Mouse (Mus musculus) ES-E14 (cell line): Measurements from ENCODE around the gene Zdhhc14. TPM values are rescaled to one million over a fixed set of nuclear protein-coding genes. Genes with fewer than 3 reads are reported as not detected.
A peak's percentile ranks its signal among the peaks of the same experiment; 100 is the strongest.

ENCODE experiments used
- DNase-seq: peaks from one replicate; pipeline ENCODE4 v3.0.0-alpha.2; 2013; ENCODE audit warnings: low read depth, low spot score
- H3K27ac ChIP-seq: 2 replicates; pipeline ENCODE4 v1.5.1; 2012; ENCODE audit warnings: low read depth, mild to moderate bottlenecking, low read length, moderate library complexity, mixed read lengths; ENCODE audit not compliant: poor library complexity, insufficient read depth, severe bottlenecking
- H3K36me3 ChIP-seq: 2 replicates; pipeline ENCODE4 v1.6.1; 2012; ENCODE audit warnings: mild to moderate bottlenecking, low read length, moderate library complexity, mixed read lengths; ENCODE audit not compliant: control insufficient read depth, poor library complexity, insufficient read depth, severe bottlenecking
- H3K4me1 ChIP-seq, 2 experiments: fragments of 150-350 bp in 1 of 2; sonication (generic) in 1 of 2; 2 replicates each; pipeline ENCODE4 v1.6.1; 2012; ENCODE audit warnings: low read length in 2 of 2, mild to moderate bottlenecking in 1 of 2, mixed read lengths in 1 of 2; ENCODE audit not compliant: control insufficient read depth in 2 of 2, insufficient read depth in 2 of 2, poor library complexity in 1 of 2
- H3K4me3 ChIP-seq, 2 experiments: fragments of 150-350 bp in 1 of 2; sonication (generic) in 1 of 2; 2 replicates each; pipeline ENCODE4 v1.5.1; 2012; ENCODE audit warnings: low read length in 2 of 2, low read depth in 1 of 2, mild to moderate bottlenecking in 1 of 2, mixed read lengths in 1 of 2; ENCODE audit not compliant: insufficient read depth in 1 of 2, poor library complexity in 1 of 2, severe bottlenecking in 1 of 2
- H3K9ac ChIP-seq: 2 replicates; pipeline ENCODE4 v1.6.1; 2012; ENCODE audit warnings: low read depth, mild to moderate bottlenecking, low read length, mixed read lengths; ENCODE audit not compliant: poor library complexity, insufficient read depth, severe bottlenecking
- H3K9me3 ChIP-seq: fragments of 150-350 bp; sonication (generic); 2 replicates; pipeline ENCODE4 v1.6.1; 2012; ENCODE audit warnings: low read depth, mild to moderate bottlenecking, low read length; ENCODE audit not compliant: control insufficient read depth, insufficient read depth
- CHD2 ChIP-seq: IDR thresholded peaks from 2 replicates; pipeline ENCODE4 v1.6.1; 2014; ENCODE audit warnings: mild to moderate bottlenecking, low read depth, low read length, inconsistent platforms
- HCFC1 ChIP-seq: IDR thresholded peaks from 2 replicates; pipeline ENCODE4 v1.6.1; 2012; ENCODE audit warnings: low read length, inconsistent platforms, borderline replicate concordance; ENCODE audit not compliant: insufficient read depth
- MAFK ChIP-seq: IDR thresholded peaks from 2 replicates; pipeline ENCODE4 v1.6.1; 2014; ENCODE audit warnings: mild to moderate bottlenecking, low read depth, low read length, inconsistent platforms; ENCODE audit not compliant: insufficient read depth
- ZC3H11A ChIP-seq: IDR thresholded peaks from 2 replicates; pipeline ENCODE4 v1.6.1; 2012; ENCODE audit warnings: low read depth, mild to moderate bottlenecking, inconsistent platforms, low read length, borderline replicate concordance
- ZNF384 ChIP-seq: IDR thresholded peaks from 2 replicates; pipeline ENCODE4 v1.6.1; 2012; ENCODE audit warnings: low read depth, low read length, inconsistent platforms
- in situ Hi-C, 2 experiments: fragments of 600-800 bp; cut with MboI; formaldehyde crosslinking; loops; one replicate each; pipeline ENCODE4 v1.15.1; 2025; ENCODE audit warnings: low sequenced_read_pairs in 2 of 2, inconsistent platforms in 1 of 2; ENCODE audit not compliant: unreplicated experiment in 2 of 2
- total RNA-seq: library from RNA; depleted of rRNA; stranded (reverse); fragments of 300-350 nt; gene quantifications from 2 replicates; pipeline ENCODE4 v1.2.3, GENCODE M21; 2012

Gene Zdhhc14
- total RNA-seq, 1 experiment, result 0.76 TPM

DNA sequence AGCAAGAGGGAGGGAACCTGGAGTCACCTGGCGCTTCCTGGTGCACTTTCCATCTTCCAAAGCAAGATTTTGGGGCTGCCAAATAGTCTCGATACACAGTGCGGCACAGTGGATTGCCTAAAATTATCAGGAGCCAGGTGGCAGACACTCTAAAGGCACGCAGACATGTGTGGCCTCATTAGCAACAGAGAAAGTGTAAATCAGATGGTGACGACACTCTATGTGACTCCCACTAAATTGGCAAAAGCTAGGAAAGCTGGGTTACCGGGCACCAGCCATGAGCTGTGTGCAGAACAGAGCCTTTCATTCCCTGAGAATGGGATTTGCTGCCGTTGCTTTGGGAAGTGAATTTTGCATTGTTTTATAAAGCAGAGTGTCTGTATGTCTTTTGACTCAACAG, 115.0 kb downstream of the Zdhhc14 start:
- in situ Hi-C loops, result no loop called here
- no peak overlapping the region for H3K4me3 ChIP-seq
- H3K9me3 ChIP-seq, result no peaks in the 10 kb centered on the region
- no peaks in the 10 kb centered on the region for H3K36me3 ChIP-seq
- H3K27ac ChIP-seq, result no peak overlapping the region
- no peaks in the 10 kb centered on the region for H3K4me1 ChIP-seq
- DNase-seq, result no peak
- no peak overlapping the region for H3K9ac ChIP-seq
- TF ChIP-seq ZNF384, result no peak
- TF ChIP-seq CHD2, result no peak
- no peak for TF ChIP-seq ZC3H11A
- no peak for TF ChIP-seq MAFK
- no peak for TF ChIP-seq HCFC1

DNA sequence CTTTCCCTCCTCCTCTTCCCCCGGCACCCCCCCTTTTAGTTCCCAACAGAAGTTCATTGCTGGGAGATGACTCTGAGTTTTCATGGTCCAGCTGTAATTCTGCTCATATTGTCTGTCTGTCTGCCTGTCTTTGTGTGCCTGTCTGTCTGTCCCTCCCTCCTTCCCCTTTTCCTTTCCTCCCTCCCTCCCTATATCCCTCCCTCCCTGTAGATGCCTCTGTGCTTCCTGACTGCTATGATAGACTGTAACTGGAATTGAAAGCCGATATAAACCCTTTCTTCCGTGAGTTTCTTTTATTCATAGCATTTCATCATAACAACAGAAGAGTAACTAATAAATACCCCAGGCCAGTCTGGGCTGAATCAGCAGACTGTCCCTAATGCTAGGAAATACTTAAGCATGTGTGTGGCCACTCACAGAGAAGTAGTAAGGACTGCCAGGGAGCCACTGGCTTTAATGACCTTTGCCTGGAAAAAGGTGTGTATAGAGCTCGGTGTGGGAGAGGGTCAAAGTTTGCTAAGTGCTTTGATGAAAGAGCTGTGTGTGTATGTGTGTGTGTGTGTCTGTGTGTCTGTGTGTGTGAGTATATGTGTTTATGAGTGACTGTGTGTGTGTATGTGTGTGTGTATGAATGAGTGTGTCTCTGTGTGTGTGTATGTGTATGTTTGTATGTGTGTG, 117.7 kb downstream of the Zdhhc14 start:
- Histone ChIP-seq H3K4me1 (0 out of 4 replicates have a peak, but pooled peaks cover 0 to 2% of the 10 kb centered on the region in 2 experiments), H3K4me3 (no peak overlapping the region), H3K27ac (no peak overlapping the region), H3K9me3 (no peaks in the 10 kb centered on the region), H3K9ac (no peak overlapping the region), H3K36me3 (no peaks in the 10 kb centered on the region)
- in situ Hi-C loops, result no loop called here
- TF ChIP-seq ZNF384 (no peak), CHD2 (no peak), MAFK (no peak), ZC3H11A (no peak), HCFC1 (no peak)
- DNase-seq, result no peak

DNA sequence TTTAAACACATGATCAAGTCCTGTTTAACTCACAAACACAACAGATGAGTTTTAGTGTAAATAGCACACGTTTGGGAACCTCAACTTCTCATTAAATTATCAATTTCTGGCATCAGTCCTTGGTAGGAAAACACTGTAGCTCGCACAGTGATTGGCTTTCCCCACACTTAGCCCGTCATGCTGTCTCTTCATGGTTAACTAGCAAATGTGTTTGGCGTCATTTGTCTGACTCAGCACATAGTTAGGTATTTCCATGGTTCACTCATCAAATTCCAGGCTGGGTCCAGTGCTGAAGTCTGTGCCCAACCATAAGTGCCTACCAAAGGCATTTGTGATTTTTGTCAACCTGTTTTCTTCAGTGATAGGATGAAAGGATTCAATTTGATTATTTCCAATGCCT, 119.9 kb downstream of the Zdhhc14 start:
- H3K9me3 ChIP-seq, result no peaks in the 10 kb centered on the region
- no peaks in the 10 kb centered on the region for H3K36me3 ChIP-seq
- TF ChIP-seq ZC3H11A, result no peak
- TF ChIP-seq MAFK, result peak; percentile 53; the same call in 1 of the 2 replicates
- no peak overlapping the region for H3K4me3 ChIP-seq
- peaks cover 3 to 6% of the 10 kb centered on the region in 2 experiments; a peak in 2 of 4 replicates for H3K4me1 ChIP-seq
- no peak for DNase-seq
- in situ Hi-C loops, result no loop called here
- H3K9ac ChIP-seq, result no peak overlapping the region
- no peak overlapping the region for H3K27ac ChIP-seq

GRCm38 (mm10) chr17:5614771-5615318, 122.5 kb downstream of the Zdhhc14 start:
- H3K4me3 ChIP-seq, result no peak overlapping the region
- TF ChIP-seq HCFC1, result no peak
- no peak for TF ChIP-seq ZC3H11A
- TF ChIP-seq MAFK, result no peak
- no peak for TF ChIP-seq ZNF384
- H3K27ac ChIP-seq, result no peak overlapping the region
- DNase-seq, result peak; percentile 31
- peaks cover 3 to 6% of the 10 kb centered on the region in 2 experiments; a peak in 2 of 4 replicates for H3K4me1 ChIP-seq
- in situ Hi-C loops, result no loop called here
- no peak overlapping the region for H3K9ac ChIP-seq
- H3K9me3 ChIP-seq, result no peaks in the 10 kb centered on the region
- no peaks in the 10 kb centered on the region for H3K36me3 ChIP-seq
